Mouse (Mus musculus) heart, embryonic 14.5 days (tissue): ENCODE results near the gene Rock2. TPM values are rescaled to one million over a fixed set of nuclear protein-coding genes. Genes with fewer than 3 reads are reported as not detected.

Source experiments
- ATAC-seq: fragments of 200-750 bp; cut with Nextera tagmentation; 2 replicates; pipeline ENCODE4 v1.8.0; 2017; ENCODE audit warnings: low read depth, moderate TSS enrichment; ENCODE audit not compliant: insufficient number of reproducible peaks, insufficient read depth, low FRiP score
- H3K27ac ChIP-seq, 2 experiments: fragments of 200-500 bp in 1 of 2; fragments of 300-500 bp in 1 of 2; sonication (generic) in 1 of 2; replicated peaks in 1 of 2; 2 replicates each; pipeline ENCODE4 v1.5.1; 2012 to 2014; ENCODE audit warnings: low read depth in 2 of 2, low read length in 2 of 2, control low read depth in 1 of 2, mild to moderate bottlenecking in 1 of 2, mixed read lengths in 1 of 2; ENCODE audit not compliant: control insufficient read depth in 1 of 2, insufficient read depth in 1 of 2
- H3K27me3 ChIP-seq: fragments of 300-500 bp; sonication (generic); 2 replicates; pipeline ENCODE4 v1.6.1; 2014; ENCODE audit warnings: mild to moderate bottlenecking, low read length, control low read depth; ENCODE audit not compliant: control insufficient read depth, insufficient read depth
- H3K36me3 ChIP-seq: fragments of 300-500 bp; sonication (generic); 2 replicates; pipeline ENCODE4 v1.6.1; 2014; ENCODE audit warnings: mild to moderate bottlenecking, control low read depth, low read length, mixed read lengths; ENCODE audit not compliant: control insufficient read depth, insufficient read depth
- H3K4me1 ChIP-seq, 2 experiments: fragments of 200-500 bp in 1 of 2; fragments of 300-500 bp in 1 of 2; sonication (generic) in 1 of 2; 2 replicates each; pipeline ENCODE4 v1.6.1; 2012 to 2014; ENCODE audit warnings: low read length in 2 of 2, control low read depth in 1 of 2, mixed read lengths in 1 of 2; ENCODE audit not compliant: control insufficient read depth in 2 of 2, insufficient read depth in 2 of 2
- H3K4me2 ChIP-seq: fragments of 300-500 bp; sonication (generic); 2 replicates; pipeline ENCODE4 v1.6.1; 2014; ENCODE audit warnings: mild to moderate bottlenecking, low read length
- H3K4me3 ChIP-seq, 2 experiments: fragments of 200-500 bp in 1 of 2; fragments of 300-500 bp in 1 of 2; sonication (generic) in 1 of 2; 2 replicates each; pipeline ENCODE4 v1.5.1; 2012 to 2014; ENCODE audit warnings: low read length in 2 of 2, mild to moderate bottlenecking in 2 of 2, control low read depth in 1 of 2, low read depth in 1 of 2, moderate library complexity in 1 of 2; ENCODE audit not compliant: control insufficient read depth in 1 of 2, insufficient read depth in 1 of 2
- H3K9ac ChIP-seq: fragments of 300-500 bp; sonication (generic); 2 replicates; pipeline ENCODE4 v1.6.1; 2014; ENCODE audit warnings: mild to moderate bottlenecking, low read length
- H3K9me3 ChIP-seq: fragments of 300-500 bp; sonication (generic); 2 replicates; pipeline ENCODE4 v1.6.1; 2016; ENCODE audit warnings: low read length, control low read depth; ENCODE audit not compliant: control insufficient read depth
- WGBS: fragments of 180-500 bp; shearing (Covaris S2); extraction: QIAGEN DNeasy Blood & Tissue Kit; methylation state at CpG from one replicate; pipeline ENCODE4 v1.1.7; 2014; 5-methylcytosine and 5-hydroxymethylcytosine counted together
- polyA plus RNA-seq: library from polyadenylated mRNA; unstranded; fragments of >200 nt; fragmentation: Nextera tagmentation; extraction: Ambion mirVana; gene quantifications from 2 replicates; pipeline ENCODE4 v1.2.1, GENCODE M21; 2014

Rock2 gene
- polyA plus RNA-seq, 1 experiment from 2014 or later = 24.8 TPM

DNA sequence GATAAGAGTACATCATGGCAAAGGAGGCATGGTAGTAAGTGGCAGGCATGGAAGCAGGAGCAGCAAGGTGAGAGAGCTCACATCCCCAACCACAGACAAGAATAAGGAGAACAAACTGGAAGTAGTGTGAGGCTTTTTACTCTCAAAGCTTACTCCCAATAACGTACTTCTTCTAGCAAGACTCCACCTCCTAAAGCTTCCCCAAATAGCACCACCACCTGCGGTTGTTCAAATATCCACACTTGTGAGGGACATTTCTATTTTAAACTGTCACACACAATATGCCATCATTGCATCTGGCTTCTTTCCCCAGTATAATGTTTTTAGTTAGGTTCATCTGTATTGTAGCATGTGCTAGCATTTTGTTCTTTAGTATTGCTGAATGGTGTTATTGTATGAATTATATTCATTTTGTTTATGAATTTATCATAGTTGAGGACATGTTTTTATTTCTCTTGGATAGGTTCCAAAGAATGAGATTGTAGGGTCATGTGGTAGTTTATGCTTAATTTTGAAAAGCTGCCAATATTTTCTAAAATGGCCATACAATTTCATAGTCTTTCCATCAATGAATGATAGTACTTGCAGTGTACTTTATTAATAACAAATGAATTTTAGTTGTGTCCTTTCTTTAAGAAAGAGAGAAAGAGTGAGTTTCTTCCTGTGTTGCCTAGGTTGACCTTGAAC lies 9.4 kb downstream of the Rock2 start:
- Histone ChIP-seq H3K27me3 (no peaks in the 10 kb centered on the region), H3K36me3 (no peaks in the 10 kb centered on the region), H3K4me3 (no peak overlapping the region), H3K9ac (no peak overlapping the region), H3K27ac (peak overlapping the region in 1 of 2 experiments; percentile 55; a peak in 1 of 4 replicates), H3K4me1 (peaks cover 0 to 17% of the 10 kb centered on the region in 2 experiments; a peak in 2 of 4 replicates), H3K4me2 (no peak overlapping the region), H3K9me3 (no peaks in the 10 kb centered on the region)
- no peak for ATAC-seq
- 32% methylated on average over 2 of the region's 2 CpGs for whole genome bisulfite sequencing

DNA sequence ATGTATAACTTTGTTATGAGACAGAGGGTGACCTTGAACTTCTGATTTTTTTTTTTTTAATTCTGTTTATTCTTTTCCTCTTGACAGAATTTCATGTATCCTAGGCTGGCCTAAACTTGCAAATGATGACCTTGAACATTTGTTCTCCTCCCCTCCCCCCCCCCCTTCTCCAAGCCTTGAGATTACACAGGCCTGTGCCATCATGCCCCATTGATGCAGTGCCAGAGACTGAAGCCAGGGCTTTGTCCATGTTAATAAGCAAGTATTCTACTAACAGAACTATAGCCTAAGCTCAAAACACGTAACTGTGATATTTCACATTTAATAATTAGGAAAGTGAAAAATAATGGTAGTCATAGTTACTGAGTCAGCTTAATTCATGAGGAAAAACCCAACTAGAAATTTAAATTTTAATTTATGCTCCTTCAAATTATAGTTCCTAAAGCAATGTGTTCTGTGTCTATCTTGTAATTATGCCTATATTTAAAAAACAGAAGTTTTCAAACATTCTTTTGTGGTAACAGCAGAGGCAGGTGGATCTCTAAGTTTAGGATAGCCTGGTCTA lies 12.7 kb downstream of the Rock2 start:
- WGBS = 87% methylated on average over 1 of the region's 1 CpGs
- no peak for ATAC-seq
- no peak overlapping the region for H3K4me3 ChIP-seq
- peaks cover 0 to 13% of the 10 kb centered on the region in 2 experiments; a peak in 2 of 4 replicates for H3K4me1 ChIP-seq
- H3K36me3 ChIP-seq = no peaks in the 10 kb centered on the region
- H3K9me3 ChIP-seq = no peaks in the 10 kb centered on the region
- no peaks in the 10 kb centered on the region for H3K27me3 ChIP-seq
- 0 out of 4 replicates have a peak overlapping the region, but pooled peaks of 1 of the 2 experiments have one; percentile 20 for H3K27ac ChIP-seq
- H3K9ac ChIP-seq = no peak overlapping the region
- no peak overlapping the region for H3K4me2 ChIP-seq

DNA sequence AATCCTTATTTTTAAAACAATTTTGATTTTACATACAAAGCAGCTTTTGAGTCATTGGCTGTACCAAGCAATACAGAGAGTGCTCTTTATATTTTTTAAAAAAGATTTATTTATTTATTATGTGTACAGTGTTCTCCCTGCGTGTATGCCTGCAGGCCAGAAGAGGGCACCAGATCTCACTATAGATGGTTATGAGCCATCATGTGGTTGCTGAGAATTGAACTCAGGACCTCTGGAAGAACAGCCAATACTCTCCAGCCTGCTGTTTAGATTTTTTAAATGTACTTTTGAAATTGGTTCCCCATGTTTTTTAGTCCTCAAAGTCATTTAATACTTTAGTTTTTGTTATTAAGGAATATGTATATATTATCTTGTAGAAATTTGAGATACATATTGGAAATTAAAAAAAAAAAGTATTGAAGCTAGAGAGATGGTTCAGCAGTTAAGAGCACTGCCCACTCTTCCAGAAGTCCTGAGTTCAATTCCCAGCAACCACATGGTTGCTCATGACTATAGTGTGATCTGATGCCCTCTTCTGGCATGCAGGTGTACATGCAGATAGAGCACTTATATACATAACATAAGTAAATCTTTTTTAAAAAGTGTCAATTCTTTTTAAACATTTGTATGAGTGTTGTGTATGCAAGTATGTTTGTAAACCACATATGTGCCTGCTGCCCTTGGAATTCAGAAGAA lies 13.4 kb downstream of the Rock2 start:
- WGBS = 84% methylated on average over 1 of the region's 1 CpGs
- Histone ChIP-seq H3K9me3 (no peaks in the 10 kb centered on the region), H3K27ac (no peak overlapping the region), H3K4me3 (no peak overlapping the region), H3K36me3 (no peaks in the 10 kb centered on the region), H3K4me2 (no peak overlapping the region), H3K9ac (no peak overlapping the region), H3K27me3 (no peaks in the 10 kb centered on the region), H3K4me1 (peaks cover 0 to 13% of the 10 kb centered on the region in 2 experiments; a peak in 2 of 4 replicates)
- no peak for ATAC-seq

DNA sequence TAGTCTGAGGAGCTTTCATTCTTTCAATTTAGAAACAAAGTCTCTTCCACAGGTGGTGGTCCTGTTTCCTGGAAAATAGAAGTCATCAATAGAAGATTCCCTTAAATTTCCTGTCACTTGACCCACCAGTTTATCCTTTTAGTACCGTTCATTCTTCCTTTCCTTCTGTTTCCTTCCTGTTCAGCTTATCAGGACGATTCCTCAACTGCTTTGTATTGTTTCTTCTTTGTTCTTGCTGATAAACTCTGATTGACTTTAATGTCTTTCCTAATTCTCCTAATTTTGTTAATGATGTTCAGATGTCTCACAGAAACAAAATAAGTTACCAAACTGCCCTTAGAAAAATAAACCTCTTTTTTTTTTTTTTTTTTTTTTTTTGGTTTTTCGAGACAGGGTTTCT lies 16.8 kb downstream of the Rock2 start:
- WGBS = 57% methylated on average over 2 of the region's 3 CpGs

DNA sequence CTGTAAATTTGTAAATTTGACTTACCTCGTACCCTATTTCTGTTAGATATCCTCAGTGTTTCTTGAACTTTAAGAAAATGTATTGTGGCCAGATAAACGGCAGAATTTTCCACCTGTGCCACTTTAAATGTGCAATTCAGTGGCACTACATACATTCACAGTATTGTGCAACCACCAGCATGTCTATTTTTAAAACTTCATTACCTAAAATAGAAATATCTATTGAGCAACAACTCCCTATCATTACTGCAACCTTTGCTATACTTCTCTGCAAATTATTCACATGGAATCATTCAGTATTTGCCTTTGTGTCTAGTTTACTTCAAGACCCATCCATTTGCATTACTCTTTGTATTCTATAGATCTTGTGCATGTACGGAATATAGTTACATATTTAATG lies 17.9 kb downstream of the Rock2 start:
- Histone ChIP-seq H3K4me1 (peaks cover 0 to 8% of the 10 kb centered on the region in 2 experiments; a peak in 1 of 4 replicates), H3K9me3 (no peaks in the 10 kb centered on the region), H3K9ac (no peak overlapping the region), H3K4me2 (no peak overlapping the region), H3K4me3 (no peak overlapping the region), H3K27ac (no peak overlapping the region), H3K27me3 (no peaks in the 10 kb centered on the region), H3K36me3 (no peaks in the 10 kb centered on the region)
- WGBS = 95% methylated on average over 3 of the region's 3 CpGs
- no peak for ATAC-seq

More for the DNA sequence above, 16.8 kb downstream of the Rock2 start:
- no peak overlapping the region for H3K9ac ChIP-seq
- ATAC-seq = no peak
- H3K9me3 ChIP-seq = no peaks in the 10 kb centered on the region
- H3K4me2 ChIP-seq = no peak overlapping the region
- no peak overlapping the region for H3K4me3 ChIP-seq
- no peaks in the 10 kb centered on the region for H3K36me3 ChIP-seq
- no peaks in the 10 kb centered on the region for H3K27me3 ChIP-seq
- H3K4me1 ChIP-seq = peaks cover 0 to 8% of the 10 kb centered on the region in 2 experiments; a peak in 1 of 4 replicates
- no peak overlapping the region for H3K27ac ChIP-seq

DNA sequence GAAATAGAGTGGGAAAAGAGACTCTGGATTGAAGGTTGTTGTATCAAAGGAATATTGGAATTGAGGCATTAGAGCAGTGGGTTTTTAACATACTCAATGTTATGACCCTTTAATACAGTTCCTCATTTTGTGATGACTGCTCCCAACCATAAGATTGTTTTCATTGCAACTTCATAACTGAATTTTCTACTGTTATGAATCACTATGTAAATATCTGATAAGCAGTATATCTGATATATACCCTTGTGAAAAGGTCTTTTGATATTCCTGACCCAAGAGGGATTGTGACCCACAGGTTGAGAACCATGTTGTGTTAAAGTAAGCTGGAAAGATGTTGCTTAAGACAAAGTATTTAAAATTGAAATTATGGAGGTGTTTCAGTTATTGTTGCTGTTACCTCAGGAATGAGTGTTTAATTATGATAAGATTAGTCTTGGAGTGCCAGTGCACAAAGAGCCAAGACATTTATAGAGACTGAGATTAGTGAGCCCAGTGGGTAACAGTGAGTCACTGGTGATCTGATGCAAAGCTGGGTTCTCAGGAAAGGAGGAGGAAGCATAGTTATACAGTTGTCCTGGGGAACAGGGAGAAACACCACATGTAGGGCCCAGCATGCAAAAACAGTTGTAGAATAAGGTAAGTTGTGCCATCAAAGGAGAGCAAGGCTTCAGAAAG lies 25.6 kb downstream of the Rock2 start:
- Histone ChIP-seq H3K9me3 (no peaks in the 10 kb centered on the region), H3K36me3 (no peaks in the 10 kb centered on the region), H3K4me1 (peaks cover 0 to 8% of the 10 kb centered on the region in 2 experiments; a peak in 2 of 4 replicates), H3K4me3 (no peak overlapping the region), H3K4me2 (no peak overlapping the region), H3K9ac (no peak overlapping the region), H3K27ac (no peak overlapping the region), H3K27me3 (no peaks in the 10 kb centered on the region)
- ATAC-seq = no peak

DNA sequence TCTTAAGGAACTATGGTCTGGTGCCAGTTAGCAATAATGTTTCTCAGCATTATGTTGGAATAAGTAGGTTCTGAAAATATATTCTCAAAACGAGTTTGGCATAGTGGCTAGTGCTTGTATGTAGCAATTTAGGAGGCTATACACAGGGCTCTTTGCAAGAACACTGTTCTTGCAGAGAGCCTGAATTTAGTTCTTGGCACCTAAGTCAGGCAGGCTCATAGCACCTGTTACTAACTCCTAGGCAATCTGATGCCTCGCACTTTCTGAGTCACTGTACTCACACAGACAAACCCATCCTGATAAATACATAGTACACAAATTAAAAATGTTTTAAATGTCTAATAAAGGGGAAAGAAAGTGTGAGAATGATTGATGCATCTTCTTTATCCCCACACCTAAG lies 33.2 kb downstream of the Rock2 start:
- Histone ChIP-seq H3K27ac (no peak overlapping the region), H3K4me2 (no peak overlapping the region), H3K36me3 (peaks cover 34% of the 10 kb centered on the region), H3K4me3 (no peak overlapping the region), H3K9me3 (no peaks in the 10 kb centered on the region), H3K27me3 (no peaks in the 10 kb centered on the region), H3K4me1 (peaks cover 0 to 3% of the 10 kb centered on the region in 2 experiments; a peak in 1 of 4 replicates), H3K9ac (no peak overlapping the region)
- no peak for ATAC-seq
- 84% methylated on average over 2 of the region's 2 CpGs for WGBS
